Mouse (Mus musculus): ENCODE results near the gene Adra2a. TPM values are rescaled to one million over a fixed set of nuclear protein-coding genes. Genes with fewer than 3 reads are reported as not detected.
A peak's percentile ranks its signal among the peaks of the same experiment; 100 is the strongest.

Adra2a gene
- 0.67 and 0.73 TPM in 2 replicates for polyA plus RNA-seq (2016; fragmentation: Nextera tagmentation; extraction: Ambion mirVana)

- Histone ChIP-seq H3K9me3 (no peaks in the 10 kb centered on the region), H3K27ac (peak within 1 kb of the TSS; percentile 74; the same call in 1 of the 2 replicates), H3K27me3 (ENCODE audit: poor library complexity, severe bottlenecking) (peaks cover 55% of the 10 kb centered on the region), H3K4me3 (peak within 1 kb of the TSS; percentile 66), H3K36me3 (replicated peaks) (no peaks in the 10 kb centered on the region), H3K4me1 (peaks cover 50% of the 10 kb centered on the region)
- 76% methylated on average over 5 of the region's 5 CpGs for WGBS
- no peak for DNase-seq (ENCODE audit: extremely low spot score, low spot score)
Observed at GRCm38 (mm10) chr19:54043851-54044250, at the start of gene Adra2a. Gene Adra2a (plus strand): TSS chr19:54044151.

- Histone ChIP-seq H3K36me3 (replicated peaks) (peaks cover 7% of the 10 kb centered on the region), H3K9me3 (no peaks in the 10 kb centered on the region), H3K27me3 (ENCODE audit: poor library complexity, severe bottlenecking) (no peaks in the 10 kb centered on the region), H3K27ac (no peak overlapping the region), H3K4me1 (0 out of 2 replicates have a peak, but pooled peaks cover 5% of the 10 kb centered on the region), H3K4me3 (no peak overlapping the region)
- DNase-seq (ENCODE audit: extremely low spot score, low spot score): no peak
- WGBS: 90% methylated on average over 1 of the region's 1 CpGs
Observed at GRCm38 (mm10) chr19:53994276-53994675, 49.7 kb upstream of the Adra2a start.

GRCm38 (mm10) chr19:54010973-54011372 lies 33.0 kb upstream of the Adra2a start:
- DNase-seq (ENCODE audit: extremely low spot score, low spot score): no peak
- H3K27me3 ChIP-seq (ENCODE audit: poor library complexity, severe bottlenecking): no peaks in the 10 kb centered on the region
- no peaks in the 10 kb centered on the region for H3K4me1 ChIP-seq
- peaks cover 3% of the 10 kb centered on the region; the same call in 1 of the 2 replicates for H3K9me3 ChIP-seq
- no peak overlapping the region for H3K4me3 ChIP-seq
- H3K36me3 ChIP-seq (replicated peaks): peaks cover 18% of the 10 kb centered on the region
- no peak overlapping the region for H3K27ac ChIP-seq
- 83% methylated on average over 4 of the region's 4 CpGs for WGBS

- no peaks in the 10 kb centered on the region for H3K27me3 ChIP-seq (ENCODE audit: poor library complexity, severe bottlenecking)
- H3K27ac ChIP-seq: no peak overlapping the region
- H3K4me1 ChIP-seq: no peaks in the 10 kb centered on the region
- H3K36me3 ChIP-seq (replicated peaks): peaks cover 6% of the 10 kb centered on the region; the same call in 1 of the 2 replicates
- no peak for DNase-seq (ENCODE audit: extremely low spot score, low spot score)
- no peaks in the 10 kb centered on the region for H3K9me3 ChIP-seq
- no peak overlapping the region for H3K4me3 ChIP-seq
- 94% methylated on average over 5 of the region's 5 CpGs for WGBS
Observed at GRCm38 (mm10) chr19:54014999-54015398, 29.0 kb upstream of the Adra2a start.

- Histone ChIP-seq H3K4me1 (no peaks in the 10 kb centered on the region), H3K9me3 (no peaks in the 10 kb centered on the region), H3K36me3 (replicated peaks) (peaks cover 6% of the 10 kb centered on the region; the same call in 1 of the 2 replicates), H3K27ac (no peak overlapping the region), H3K27me3 (ENCODE audit: poor library complexity, severe bottlenecking) (no peaks in the 10 kb centered on the region), H3K4me3 (no peak overlapping the region)
- DNase-seq (ENCODE audit: extremely low spot score, low spot score): no peak
- WGBS: 97% methylated on average over 5 of the region's 5 CpGs
Observed at GRCm38 (mm10) chr19:54015503-54015902, 28.4 kb upstream of the Adra2a start.

GRCm38 (mm10) chr19:54035100-54035499 lies 8.9 kb upstream of the Adra2a start:
- H3K9me3 ChIP-seq: no peaks in the 10 kb centered on the region
- H3K27ac ChIP-seq: no peak overlapping the region
- H3K4me3 ChIP-seq: no peak overlapping the region
- DNase-seq (ENCODE audit: extremely low spot score, low spot score): no peak
- no peaks in the 10 kb centered on the region for H3K27me3 ChIP-seq (ENCODE audit: poor library complexity, severe bottlenecking)
- peaks cover 54% of the 10 kb centered on the region for H3K36me3 ChIP-seq (replicated peaks)
- WGBS: 81% methylated on average over 6 of the region's 6 CpGs
- peaks cover 5% of the 10 kb centered on the region for H3K4me1 ChIP-seq

GRCm38 (mm10) chr19:54039441-54039840 lies 4.5 kb upstream of the Adra2a start:
- Histone ChIP-seq H3K27ac (no peak overlapping the region), H3K4me3 (no peak overlapping the region), H3K9me3 (no peaks in the 10 kb centered on the region), H3K36me3 (replicated peaks) (peaks cover 20% of the 10 kb centered on the region), H3K4me1 (peaks cover 14% of the 10 kb centered on the region), H3K27me3 (ENCODE audit: poor library complexity, severe bottlenecking) (peaks cover 11% of the 10 kb centered on the region)
- WGBS: 82% methylated on average over 7 of the region's 7 CpGs
- no peak for DNase-seq (ENCODE audit: extremely low spot score, low spot score)

GRCm38 (mm10) chr19:54040356-54041028 lies 3.5 kb upstream of the Adra2a start:
- Histone ChIP-seq H3K4me3 (no peak overlapping the region), H3K9me3 (no peaks in the 10 kb centered on the region), H3K36me3 (replicated peaks) (peaks cover 12% of the 10 kb centered on the region), H3K27me3 (ENCODE audit: poor library complexity, severe bottlenecking) (peaks cover 21% of the 10 kb centered on the region), H3K4me1 (peaks cover 19% of the 10 kb centered on the region), H3K27ac (no peak overlapping the region)
- 68% methylated on average over 4 of the region's 4 CpGs for WGBS
- no peak for DNase-seq (ENCODE audit: extremely low spot score, low spot score)

- DNase-seq (ENCODE audit: extremely low spot score, low spot score): no peak
- Histone ChIP-seq H3K27ac (no peak overlapping the region), H3K36me3 (replicated peaks) (peaks cover 7% of the 10 kb centered on the region), H3K27me3 (ENCODE audit: poor library complexity, severe bottlenecking) (peaks cover 26% of the 10 kb centered on the region), H3K4me3 (no peak overlapping the region), H3K4me1 (peaks cover 24% of the 10 kb centered on the region), H3K9me3 (no peaks in the 10 kb centered on the region)
- WGBS: 38% methylated on average over 5 of the region's 5 CpGs
Observed at GRCm38 (mm10) chr19:54041029-54041367, 3.0 kb upstream of the Adra2a start.

- Histone ChIP-seq H3K9me3 (no peaks in the 10 kb centered on the region), H3K27me3 (ENCODE audit: poor library complexity, severe bottlenecking) (peaks cover 64% of the 10 kb centered on the region), H3K4me3 (peak overlapping the region; percentile 66), H3K36me3 (replicated peaks) (no peaks in the 10 kb centered on the region), H3K27ac (peak overlapping the region; percentile 74), H3K4me1 (peaks cover 50% of the 10 kb centered on the region)
- WGBS: under 1% methylated on average over 59 of the region's 59 CpGs
- DNase-seq (ENCODE audit: extremely low spot score, low spot score): peak; percentile 83
Observed at GRCm38 (mm10) chr19:54044507-54045371, 788 bp downstream of the Adra2a start.

GRCm38 (mm10) chr19:54045412-54045811 lies 1.5 kb downstream of the Adra2a start:
- 1% methylated on average over 29 of the region's 29 CpGs for WGBS
- H3K27ac ChIP-seq: peak overlapping the region; percentile 74
- H3K27me3 ChIP-seq (ENCODE audit: poor library complexity, severe bottlenecking): peaks cover 70% of the 10 kb centered on the region
- H3K36me3 ChIP-seq (replicated peaks): no peaks in the 10 kb centered on the region
- H3K4me3 ChIP-seq: peak overlapping the region; percentile 66
- H3K9me3 ChIP-seq: no peaks in the 10 kb centered on the region
- DNase-seq (ENCODE audit: extremely low spot score, low spot score): no peak
- peaks cover 50% of the 10 kb centered on the region for H3K4me1 ChIP-seq

- DNase-seq (ENCODE audit: extremely low spot score, low spot score): peak; percentile 25
- H3K4me1 ChIP-seq: peaks cover 44% of the 10 kb centered on the region
- no peaks in the 10 kb centered on the region for H3K36me3 ChIP-seq (replicated peaks)
- H3K9me3 ChIP-seq: no peaks in the 10 kb centered on the region
- peak overlapping the region; percentile 66 for H3K4me3 ChIP-seq
- peaks cover 77% of the 10 kb centered on the region for H3K27me3 ChIP-seq (ENCODE audit: poor library complexity, severe bottlenecking)
- H3K27ac ChIP-seq: no peak overlapping the region
- 4% methylated on average over 55 of the region's 55 CpGs for WGBS
Observed at GRCm38 (mm10) chr19:54045931-54046683, 2.2 kb downstream of the Adra2a start.
